Mouse (Mus musculus) sigmoid colon, adult 10 weeks (tissue): Measurements from ENCODE around the gene Txndc8. TPM values are rescaled to one million over a fixed set of nuclear protein-coding genes. Genes with fewer than 3 reads are reported as not detected.

Experiments used
- polyA plus RNA-seq: library from polyadenylated mRNA; stranded (reverse); fragments of 350-450 nt; fragmentation: Illumina TruSeq; extraction: RNeasy Lipid Tissue Mini Kit (QIAGEN cat#74804); gene quantifications from one replicate; pipeline ENCODE4 v1.2.3, GENCODE M21; 2014; ENCODE audit warnings: low read depth, low replicate concordance

The Txndc8 gene
- polyA plus RNA-seq, result not detected

DNA sequence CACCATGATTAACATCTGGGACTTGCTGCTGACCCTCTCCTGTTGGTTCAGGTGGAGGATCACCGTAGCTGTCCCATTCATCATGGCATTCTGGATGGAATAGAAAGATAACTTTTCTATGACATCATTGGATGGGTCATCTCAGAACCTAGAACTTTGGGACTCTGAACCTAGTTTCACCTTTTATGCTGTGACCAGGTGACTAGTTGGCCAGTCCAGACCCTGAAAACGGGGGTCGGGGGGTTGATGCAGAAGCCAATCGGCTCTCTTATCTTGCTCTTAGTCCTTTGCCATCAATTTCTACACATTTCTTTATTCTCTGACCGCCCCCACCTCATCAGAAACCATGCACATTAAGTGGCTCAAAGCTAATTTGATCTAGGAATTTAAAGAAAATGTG lies at the start of gene Txndc8:
Gene Txndc8, minus strand, starts transcription at position 101 of the 400 bp plus-strand sequence.

DNA sequence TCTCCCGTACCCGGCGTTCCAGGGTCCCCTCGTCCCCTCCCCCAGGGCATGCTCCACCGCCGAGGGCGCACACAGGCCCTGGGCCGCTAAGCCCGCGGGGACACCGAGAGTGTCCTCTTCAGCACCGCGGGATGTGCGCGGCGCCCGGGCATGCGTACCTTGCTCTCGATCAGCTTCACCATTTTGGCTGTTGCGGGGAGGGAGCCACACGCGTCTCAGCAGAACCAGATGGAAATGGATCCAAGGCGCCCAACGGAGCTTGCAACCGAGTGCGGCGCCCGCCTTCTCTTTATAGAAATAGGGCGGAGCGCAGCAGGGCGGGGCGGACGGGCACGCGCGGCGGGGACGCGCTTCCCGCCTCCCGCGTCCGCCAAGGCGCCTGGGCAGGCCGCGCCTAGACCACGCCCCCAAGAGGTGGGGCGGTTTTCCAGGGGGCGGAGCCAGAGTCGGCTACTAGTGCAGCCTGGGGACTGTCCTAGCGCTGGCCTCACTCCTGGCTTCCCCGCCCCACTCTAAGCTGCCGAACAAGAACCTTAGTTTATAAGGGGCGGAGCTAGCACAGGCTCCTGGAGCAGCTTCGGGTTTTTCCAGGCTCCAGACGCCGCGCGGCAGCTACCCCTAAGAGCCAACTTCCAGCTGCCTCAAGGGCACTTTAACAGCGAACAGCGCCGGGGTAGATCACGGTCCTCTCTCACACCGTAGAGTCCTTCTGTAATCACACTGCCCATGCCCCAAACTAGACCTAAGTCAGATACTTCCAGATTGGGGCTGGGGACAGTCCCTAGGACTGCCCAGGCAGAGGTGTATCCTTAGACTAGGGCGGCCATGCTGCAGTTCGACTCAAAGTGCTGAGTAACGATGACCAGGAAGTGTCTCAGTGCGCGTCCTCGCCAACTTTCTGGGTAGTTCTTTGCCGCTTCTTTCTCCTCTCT lies 52.6 kb downstream of the Txndc8 start, which contains the start of gene Txn1:
Gene Txn1, minus strand, starts transcription at position 383 of the 932 bp plus-strand sequence.

Other genes with a start within 250 kb of the Txndc8 start
- gene D630039A03Rik, start 92.8 kb downstream of the Txndc8 start, polyA plus RNA-seq, result 102 TPM
- 2,014 TPM for gene Txn1, start 52.7 kb downstream of the Txndc8 start, polyA plus RNA-seq
- 4.4 TPM for gene Svep1, start 197.7 kb upstream of the Txndc8 start, polyA plus RNA-seq